Mouse (Mus musculus) neural tube, embryonic 14.5 days (tissue): Measurements from ENCODE around the gene Lypd6b. TPM values are rescaled to one million over a fixed set of nuclear protein-coding genes. Genes with fewer than 3 reads are reported as not detected.
A peak's percentile ranks its signal among the peaks of the same experiment; 100 is the strongest.

Source experiments
- ATAC-seq: fragments of 200-750 bp; cut with Nextera tagmentation; 2 replicates; pipeline ENCODE4 v1.8.0; 2017; ENCODE audit warnings: low read depth, mild to moderate bottlenecking, moderate TSS enrichment, moderate library complexity
- H3K27ac ChIP-seq: fragments of 300-500 bp; sonication (generic); 2 replicates; pipeline ENCODE4 v1.5.1; 2014; ENCODE audit warnings: low read depth, mild to moderate bottlenecking, control low read depth, low read length, moderate library complexity, mixed read lengths
- H3K27me3 ChIP-seq: fragments of 300-500 bp; sonication (generic); 2 replicates; pipeline ENCODE4 v1.6.1; 2014; ENCODE audit warnings: low read length; ENCODE audit not compliant: control insufficient read depth, insufficient read depth
- H3K36me3 ChIP-seq: fragments of 300-500 bp; sonication (generic); 2 replicates; pipeline ENCODE4 v1.6.1; 2014; ENCODE audit warnings: low read length, mixed read lengths; ENCODE audit not compliant: control insufficient read depth, insufficient read depth
- H3K4me1 ChIP-seq: fragments of 300-500 bp; sonication (generic); 2 replicates; pipeline ENCODE4 v1.6.1; 2014; ENCODE audit warnings: low read length; ENCODE audit not compliant: control insufficient read depth, insufficient read depth
- H3K4me2 ChIP-seq: fragments of 300-500 bp; sonication (generic); 2 replicates; pipeline ENCODE4 v1.6.1; 2014; ENCODE audit warnings: mild to moderate bottlenecking, low read depth, low read length, control low read depth
- H3K4me3 ChIP-seq: fragments of 300-500 bp; sonication (generic); 2 replicates; pipeline ENCODE4 v1.5.1; 2014; ENCODE audit warnings: low read depth, low read length, control low read depth, mixed read lengths
- H3K9ac ChIP-seq: fragments of 300-500 bp; sonication (generic); replicated peaks from 2 replicates; pipeline ENCODE4 v1.6.1; 2014; ENCODE audit warnings: low read depth, mild to moderate bottlenecking, control low read depth, low read length, mixed read lengths
- H3K9me3 ChIP-seq: fragments of 300-500 bp; sonication (generic); 2 replicates; pipeline ENCODE4 v1.6.1; 2016; ENCODE audit warnings: low read length; ENCODE audit not compliant: control insufficient read depth
- WGBS: fragments of 180-500 bp; shearing (Covaris S2); extraction: QIAGEN DNeasy Blood & Tissue Kit; methylation state at CpG from one replicate; pipeline ENCODE4 v1.1.7; 2014; 5-methylcytosine and 5-hydroxymethylcytosine counted together
- polyA plus RNA-seq: library from polyadenylated mRNA; unstranded; fragments of >200 nt; fragmentation: Nextera tagmentation; extraction: Ambion mirVana; gene quantifications from 2 replicates; pipeline ENCODE4 v1.2.1, GENCODE M21; 2014

Gene Lypd6b
- polyA plus RNA-seq, 1 experiment from 2014 or later = 24.6 TPM

DNA sequence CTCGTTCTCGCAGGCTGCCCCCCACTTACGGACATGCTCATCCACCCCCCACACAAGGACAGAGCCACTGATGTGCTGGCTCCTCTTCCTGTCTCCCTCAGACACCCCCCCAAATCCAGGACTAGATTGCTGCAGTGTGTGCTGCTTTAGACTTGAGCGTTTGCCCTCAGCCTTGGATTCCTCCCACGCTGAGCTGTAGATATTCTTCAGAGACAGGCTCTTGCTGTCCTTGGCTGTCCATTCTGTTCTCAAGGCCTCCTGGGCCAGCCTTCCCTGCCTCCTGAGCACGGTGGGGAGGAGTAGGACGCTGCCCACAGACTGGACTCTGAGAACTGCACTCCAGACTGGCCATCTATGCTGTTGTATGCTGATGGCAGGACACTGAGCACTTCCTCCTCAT, 40.5 kb upstream of the Lypd6b start:
- Histone ChIP-seq H3K4me3 (no peak overlapping the region), H3K4me1 (peaks cover 29% of the 10 kb centered on the region), H3K36me3 (peaks cover 30% of the 10 kb centered on the region), H3K27me3 (no peaks in the 10 kb centered on the region), H3K9me3 (no peaks in the 10 kb centered on the region), H3K9ac (no peak overlapping the region), H3K27ac (no peak overlapping the region), H3K4me2 (no peak overlapping the region)
- 80% methylated on average over 7 of the region's 7 CpGs for WGBS
- no peak for ATAC-seq

DNA sequence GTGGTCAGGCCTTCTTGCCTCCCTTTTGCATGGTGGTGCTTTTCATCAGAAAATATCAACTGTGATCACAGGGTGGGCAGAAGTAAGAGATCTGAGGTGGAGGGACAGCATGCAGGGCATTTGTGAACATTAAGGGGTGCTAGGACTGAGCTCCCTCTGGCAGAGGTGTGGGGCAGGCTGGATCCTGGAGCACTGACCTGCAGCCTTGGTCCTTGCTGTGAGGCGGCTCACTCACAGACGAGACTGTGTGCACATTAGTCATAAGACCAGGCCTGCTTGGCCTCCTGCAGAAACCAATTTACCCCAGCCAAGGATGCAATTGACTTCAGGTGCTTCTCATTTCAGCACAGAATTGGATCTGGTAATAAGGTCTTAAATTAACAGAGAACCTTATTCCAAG, 39.8 kb upstream of the Lypd6b start:
- WGBS = 63% methylated on average over 2 of the region's 2 CpGs
- peaks cover 32% of the 10 kb centered on the region for H3K36me3 ChIP-seq
- H3K9me3 ChIP-seq = no peaks in the 10 kb centered on the region
- H3K9ac ChIP-seq = no peak overlapping the region
- no peak overlapping the region for H3K4me3 ChIP-seq
- H3K4me1 ChIP-seq = peaks cover 22% of the 10 kb centered on the region
- ATAC-seq = no peak
- no peak overlapping the region for H3K27ac ChIP-seq
- no peak overlapping the region for H3K4me2 ChIP-seq
- no peaks in the 10 kb centered on the region for H3K27me3 ChIP-seq

DNA sequence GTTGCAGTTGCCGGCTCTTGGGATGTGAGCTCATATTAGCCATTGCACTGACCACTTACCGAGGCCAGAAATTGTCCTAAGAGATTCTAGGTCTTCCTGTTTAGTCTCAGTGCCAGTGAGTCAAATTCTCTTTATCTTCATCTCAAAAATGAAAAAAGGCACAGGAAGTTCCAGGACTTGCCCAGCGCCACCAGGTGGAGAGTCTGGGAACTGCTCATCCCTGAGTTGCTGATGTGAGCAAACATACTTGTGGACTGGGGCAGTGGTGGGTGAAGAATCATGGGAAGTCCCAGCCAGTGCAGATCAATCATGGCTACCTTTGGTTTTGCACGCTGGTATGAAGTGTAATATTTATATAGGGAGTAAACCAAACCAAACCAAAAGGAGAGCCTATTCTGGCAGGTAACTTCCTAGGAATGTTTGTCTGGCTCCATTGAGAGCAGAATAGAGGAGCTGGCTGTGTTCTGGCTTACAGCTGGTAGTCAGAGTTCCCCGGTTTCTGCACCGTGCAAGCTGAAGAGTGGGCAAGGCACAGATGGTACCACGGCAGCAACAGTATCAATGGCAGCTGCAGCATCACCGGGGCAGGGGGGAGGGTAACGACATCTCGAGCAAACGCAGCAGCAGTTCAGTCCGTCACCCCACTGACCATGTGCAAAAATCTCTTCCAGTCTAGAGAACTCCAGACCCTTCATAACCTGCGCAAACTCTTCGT, 38.7 kb upstream of the Lypd6b start:
- no peaks in the 10 kb centered on the region for H3K27me3 ChIP-seq
- H3K27ac ChIP-seq = no peak overlapping the region
- no peak overlapping the region for H3K4me2 ChIP-seq
- H3K4me3 ChIP-seq = no peak overlapping the region
- 74% methylated on average over 14 of the region's 14 CpGs for WGBS
- peaks cover 11% of the 10 kb centered on the region for H3K4me1 ChIP-seq
- peaks cover 35% of the 10 kb centered on the region for H3K36me3 ChIP-seq
- ATAC-seq = no peak
- H3K9ac ChIP-seq = no peak overlapping the region
- no peaks in the 10 kb centered on the region for H3K9me3 ChIP-seq

DNA sequence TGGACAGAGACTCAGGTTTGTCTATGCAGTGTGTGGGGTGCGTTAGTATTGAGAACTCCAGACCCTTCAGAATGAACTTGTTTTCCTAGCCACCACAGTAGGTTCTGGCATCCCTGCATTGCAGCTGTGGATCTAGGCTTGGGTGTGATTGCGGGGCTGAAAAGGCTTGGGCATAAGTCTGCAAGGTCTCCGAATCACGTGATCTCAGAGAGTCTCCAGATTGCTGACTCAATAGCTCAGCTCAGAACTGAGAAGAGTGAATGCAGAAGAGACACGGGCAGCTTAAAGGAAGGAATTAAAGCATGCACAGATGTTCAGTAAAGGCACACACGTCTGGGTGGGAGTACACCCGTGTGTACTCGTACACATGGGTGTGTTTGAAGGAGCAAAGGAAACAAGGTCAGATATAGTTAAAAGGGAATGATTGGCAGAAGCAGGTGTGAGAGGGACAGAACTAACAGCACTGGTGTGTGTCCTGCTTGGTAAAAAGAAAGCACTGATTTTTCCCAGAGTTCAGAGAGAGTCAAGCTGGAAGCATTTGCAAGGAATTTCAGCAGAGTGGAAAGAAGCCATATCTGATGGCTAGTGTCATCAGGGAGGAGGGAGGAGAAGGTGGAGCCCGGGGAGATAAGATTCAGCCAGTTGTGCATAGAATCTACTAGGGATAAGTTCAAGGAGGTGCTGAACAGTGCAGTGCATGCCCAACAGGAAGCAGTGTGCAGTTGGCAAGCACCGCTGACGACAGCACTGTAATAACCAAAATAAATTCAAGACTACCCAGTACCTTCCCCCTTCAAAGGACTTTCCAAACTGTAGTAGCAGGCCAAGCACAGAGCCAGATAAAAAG, 37.5 kb upstream of the Lypd6b start:
- Histone ChIP-seq H3K27me3 (no peaks in the 10 kb centered on the region), H3K36me3 (peaks cover 31% of the 10 kb centered on the region), H3K9ac (no peak overlapping the region), H3K4me3 (no peak overlapping the region), H3K9me3 (no peaks in the 10 kb centered on the region), H3K4me1 (no peaks in the 10 kb centered on the region; the same call in 1 of the 2 replicates), H3K4me2 (no peak overlapping the region), H3K27ac (no peak overlapping the region)
- no peak for ATAC-seq
- WGBS = 93% methylated on average over 11 of the region's 11 CpGs

DNA sequence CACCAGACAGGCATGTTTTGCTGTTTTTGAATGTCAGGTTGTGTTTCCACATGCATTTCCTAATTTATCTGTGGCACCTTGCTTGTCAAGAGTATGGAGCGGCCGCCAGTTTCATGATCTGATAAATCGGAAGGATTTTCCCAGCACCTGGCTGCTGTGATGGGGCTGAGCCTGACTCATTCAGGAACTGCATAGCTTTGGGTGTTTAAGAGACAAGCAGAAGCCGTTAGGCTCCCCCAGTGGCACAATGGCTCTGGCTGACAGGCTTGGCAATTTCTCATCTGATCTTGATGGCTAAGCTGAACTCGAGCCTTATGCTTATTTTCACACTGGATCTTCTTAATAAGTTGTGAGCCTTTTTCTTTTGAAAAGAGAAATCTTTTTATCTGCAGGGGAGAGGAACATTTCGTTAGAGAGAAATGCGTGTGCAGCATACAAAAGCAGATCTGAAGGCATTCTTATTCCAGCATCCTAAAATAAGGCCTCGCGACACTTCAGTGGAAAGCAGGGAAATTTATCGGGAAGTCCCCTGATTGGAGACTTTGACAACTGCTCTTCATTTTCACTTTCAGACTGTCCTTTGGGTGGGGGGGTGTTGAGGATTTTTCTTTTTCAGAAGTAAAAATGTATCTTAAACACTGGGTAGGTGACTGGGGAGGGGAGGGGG, 35.8 kb upstream of the Lypd6b start:
- Histone ChIP-seq H3K4me2 (no peak overlapping the region), H3K4me1 (no peaks in the 10 kb centered on the region), H3K9me3 (no peaks in the 10 kb centered on the region), H3K4me3 (no peak overlapping the region), H3K9ac (no peak overlapping the region), H3K27ac (no peak overlapping the region), H3K27me3 (no peaks in the 10 kb centered on the region), H3K36me3 (peaks cover 28% of the 10 kb centered on the region)
- ATAC-seq = no peak
- WGBS = 79% methylated on average over 10 of the region's 10 CpGs

DNA sequence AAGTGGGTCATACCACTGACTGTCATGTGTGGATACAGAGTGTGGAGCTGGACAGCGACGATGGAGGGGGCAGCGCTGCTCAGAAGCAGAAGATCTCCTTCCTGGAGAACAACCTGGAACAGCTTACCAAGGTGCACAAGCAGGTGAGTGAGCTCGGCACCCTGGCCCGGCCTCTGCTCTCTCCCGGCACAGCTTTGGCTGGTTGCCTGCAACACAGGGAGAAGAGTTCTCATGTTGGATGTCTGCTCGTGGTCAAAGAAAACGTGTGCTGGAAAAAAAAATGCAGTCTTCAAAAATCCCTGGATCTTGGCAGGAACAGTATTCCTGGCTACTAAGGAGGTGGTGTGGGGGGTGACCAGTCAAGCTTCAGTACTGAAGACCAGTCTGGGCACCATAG, 35.3 kb upstream of the Lypd6b start:
- WGBS = 91% methylated on average over 8 of the region's 8 CpGs
- H3K36me3 ChIP-seq = peaks cover 27% of the 10 kb centered on the region
- H3K27ac ChIP-seq = no peak overlapping the region
- ATAC-seq = no peak
- no peak overlapping the region for H3K4me3 ChIP-seq
- H3K4me1 ChIP-seq = no peaks in the 10 kb centered on the region
- no peaks in the 10 kb centered on the region for H3K9me3 ChIP-seq
- H3K4me2 ChIP-seq = no peak overlapping the region
- no peak overlapping the region for H3K9ac ChIP-seq
- H3K27me3 ChIP-seq = no peaks in the 10 kb centered on the region

DNA sequence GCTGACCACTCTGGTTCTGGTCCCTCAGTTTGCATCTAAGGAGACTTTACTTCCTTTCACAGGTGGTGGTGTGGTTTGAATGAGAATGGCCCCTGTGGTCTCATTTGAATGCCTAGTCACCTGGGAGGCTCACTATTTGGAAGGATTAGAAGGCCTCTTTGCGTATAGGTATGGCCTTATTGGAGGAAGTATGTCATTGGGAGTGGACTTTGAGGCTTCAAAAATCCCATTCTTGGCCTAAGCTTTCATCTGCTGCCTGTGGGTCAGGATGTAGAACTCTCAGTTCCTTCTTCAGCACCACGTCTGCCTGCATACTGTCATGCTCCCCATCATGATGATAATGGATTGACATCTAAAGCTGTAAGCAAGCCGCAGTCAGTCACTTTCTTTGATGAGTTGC, 34.4 kb upstream of the Lypd6b start:
- Histone ChIP-seq H3K9ac (no peak overlapping the region), H3K4me3 (no peak overlapping the region), H3K9me3 (no peaks in the 10 kb centered on the region), H3K36me3 (peaks cover 31% of the 10 kb centered on the region), H3K4me2 (no peak overlapping the region), H3K4me1 (no peaks in the 10 kb centered on the region), H3K27ac (no peak overlapping the region), H3K27me3 (no peaks in the 10 kb centered on the region)
- no peak for ATAC-seq
- 91% methylated on average over 3 of the region's 3 CpGs for WGBS

DNA sequence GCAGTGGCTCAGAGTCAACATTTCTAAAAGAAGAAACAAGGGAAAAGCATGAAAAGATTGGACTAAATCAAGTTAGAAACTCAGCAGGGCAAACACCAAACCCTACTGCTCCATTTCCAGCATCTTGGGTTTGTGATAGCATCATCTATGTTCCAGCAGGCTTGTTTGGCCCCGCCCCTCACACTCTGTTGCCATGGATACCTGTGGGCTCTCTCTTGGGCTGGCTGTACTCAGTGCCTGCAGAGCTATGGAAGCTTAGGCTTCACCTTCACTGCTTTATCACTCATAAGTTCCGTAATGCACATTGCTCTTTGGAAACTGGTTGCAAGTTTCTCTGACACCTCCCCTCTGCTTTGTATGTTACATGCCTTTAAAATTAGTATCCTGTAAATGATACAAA, 32.4 kb upstream of the Lypd6b start:
- Histone ChIP-seq H3K36me3 (peaks cover 39% of the 10 kb centered on the region), H3K27me3 (no peaks in the 10 kb centered on the region), H3K27ac (no peak overlapping the region), H3K4me3 (no peak overlapping the region), H3K4me1 (no peaks in the 10 kb centered on the region), H3K9ac (no peak overlapping the region), H3K4me2 (no peak overlapping the region), H3K9me3 (no peaks in the 10 kb centered on the region)
- peak; percentile 74; the same call in 1 of the 2 replicates for ATAC-seq
- WGBS = 49% methylated on average over 2 of the region's 2 CpGs

DNA sequence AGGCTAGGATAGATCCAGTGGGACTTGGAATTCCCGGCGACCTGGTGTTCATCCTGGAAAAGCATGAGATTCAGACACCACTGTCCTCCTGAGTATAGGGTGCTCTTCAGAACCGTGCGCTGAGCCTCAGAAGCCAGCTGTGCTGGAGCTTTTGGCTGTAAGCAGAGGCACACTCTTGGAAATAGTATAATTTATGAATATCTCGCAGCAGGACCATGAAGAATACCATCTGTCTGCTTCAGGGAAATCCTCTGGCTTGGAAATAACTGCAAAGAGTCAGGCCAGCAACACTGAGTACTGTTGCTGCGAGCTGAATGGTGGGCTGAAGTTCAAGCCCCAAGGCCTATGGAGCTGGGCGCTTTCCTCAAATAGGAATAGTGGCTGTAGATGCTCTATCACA, 29.9 kb upstream of the Lypd6b start:
- Histone ChIP-seq H3K4me1 (no peaks in the 10 kb centered on the region), H3K27ac (no peak overlapping the region), H3K36me3 (peaks cover 53% of the 10 kb centered on the region), H3K4me3 (no peak overlapping the region), H3K4me2 (no peak overlapping the region), H3K9me3 (no peaks in the 10 kb centered on the region), H3K27me3 (no peaks in the 10 kb centered on the region), H3K9ac (no peak overlapping the region)
- ATAC-seq = no peak
- 87% methylated on average over 7 of the region's 7 CpGs for WGBS
